Mouse (Mus musculus) MEL (cell line): ENCODE results near the gene 1110008L16Rik.

ENCODE experiments used
- CHD1 ChIP-seq: IDR thresholded peaks from 2 replicates; pipeline ENCODE4 v1.6.1; 2012; ENCODE audit warnings: low read depth, mild to moderate bottlenecking, inconsistent platforms, low read length, improper control_type of control experiment
- CTCF ChIP-seq, 3 experiments: IDR thresholded peaks in 2 of 3; conservative IDR thresholded peaks in 1 of 3; 2 replicates each; pipeline ENCODE4 v1.5.1; 2011 to 2012; ENCODE audit warnings: low read length in 3 of 3, low read depth in 2 of 3, mild to moderate bottlenecking in 2 of 3, improper control_type of control experiment in 1 of 3, inconsistent platforms in 1 of 3, mixed read lengths in 1 of 3, moderate library complexity in 1 of 3; ENCODE audit not compliant: control insufficient read depth in 1 of 3, insufficient read depth in 1 of 3, poor library complexity in 1 of 3, severe bottlenecking in 1 of 3
- ELF1 ChIP-seq: IDR thresholded peaks from 2 replicates; pipeline ENCODE4 v1.6.1; 2014; ENCODE audit warnings: low read depth, mild to moderate bottlenecking, inconsistent platforms, low read length, improper control_type of control experiment, moderate library complexity
- EP300 ChIP-seq, 2 experiments: IDR thresholded peaks; 2 replicates each; pipeline ENCODE4 v1.6.1; 2011; ENCODE audit warnings: improper control_type of control experiment in 2 of 2, low read length in 2 of 2, low read depth in 1 of 2, mild to moderate bottlenecking in 1 of 2
- MAX ChIP-seq: IDR thresholded peaks from 2 replicates; pipeline ENCODE4 v1.6.1; 2011; ENCODE audit warnings: low read length, improper control_type of control experiment
- MEF2A ChIP-seq: IDR thresholded peaks from 2 replicates; pipeline ENCODE4 v1.6.1; 2014; ENCODE audit warnings: low read depth, mild to moderate bottlenecking, inconsistent platforms, low read length, improper control_type of control experiment; ENCODE audit not compliant: poor library complexity, insufficient replicate concordance, severe bottlenecking; ENCODE audit errors: extremely low read depth
- MYC ChIP-seq: IDR thresholded peaks from 2 replicates; pipeline ENCODE4 v1.6.1; 2011; ENCODE audit warnings: low read depth, mild to moderate bottlenecking, low read length, improper control_type of control experiment, moderate library complexity
- NRF1 ChIP-seq: IDR thresholded peaks from 2 replicates; pipeline ENCODE4 v1.6.1; 2014; ENCODE audit warnings: low read depth, mild to moderate bottlenecking, inconsistent platforms, low read length, improper control_type of control experiment, moderate library complexity; ENCODE audit not compliant: poor library complexity, insufficient read depth, severe bottlenecking
- POLR2A ChIP-seq, 2 experiments: IDR thresholded peaks; 2 replicates each; pipeline ENCODE4 v1.6.1; 2011 to 2012; ENCODE audit warnings: low read length in 2 of 2, mild to moderate bottlenecking in 2 of 2, control low read depth in 1 of 2, improper control_type of control experiment in 1 of 2, low read depth in 1 of 2, moderate library complexity in 1 of 2; ENCODE audit not compliant: control insufficient read depth in 1 of 2, insufficient read depth in 1 of 2, poor library complexity in 1 of 2
- POLR2AphosphoS2 ChIP-seq: IDR thresholded peaks from 2 replicates; pipeline ENCODE4 v1.6.1; 2011; ENCODE audit warnings: low read length, improper control_type of control experiment
- RAD21 ChIP-seq: IDR thresholded peaks from 2 replicates; pipeline ENCODE4 v1.6.1; 2011; ENCODE audit warnings: mild to moderate bottlenecking, low read depth, low read length, improper control_type of control experiment
- TBP ChIP-seq: IDR thresholded peaks from 2 replicates; pipeline ENCODE4 v1.8.0; 2011; ENCODE audit warnings: low read depth, low read length, improper control_type of control experiment
- UBTF ChIP-seq: IDR thresholded peaks from 2 replicates; pipeline ENCODE4 v1.6.1; 2012; ENCODE audit warnings: low read depth, mild to moderate bottlenecking, inconsistent platforms, low read length, improper control_type of control experiment, moderate library complexity, borderline replicate concordance; ENCODE audit not compliant: insufficient read depth
- USF2 ChIP-seq, 2 experiments: IDR thresholded peaks; 2 replicates each; pipeline ENCODE4 v1.6.1; 2011 to 2012; ENCODE audit warnings: improper control_type of control experiment in 2 of 2, low read length in 2 of 2, borderline replicate concordance in 1 of 2, inconsistent platforms in 1 of 2, low read depth in 1 of 2, mild to moderate bottlenecking in 1 of 2; ENCODE audit not compliant: insufficient read depth in 1 of 2

GRCm38 (mm10) chr12:55429956-55430355 lies 130.6 kb downstream of the 1110008L16Rik start:
- TF ChIP-seq EP300 (IDR thresholded peaks at IDR 0.05; ENCODE audit: low read depth in 1 of 2, low read length in 2 of 2): no peak
- TF ChIP-seq POLR2A (IDR thresholded peaks at IDR 0.05; ENCODE audit: control insufficient read depth in 1 of 2, insufficient read depth in 1 of 2, low read depth in 1 of 2, low read length in 2 of 2, poor library complexity in 1 of 2): no peak
- TF ChIP-seq TBP: no peak
- no peak for TF ChIP-seq MAX
- TF ChIP-seq ELF1: no peak
- no peak for TF ChIP-seq CHD1
- TF ChIP-seq USF2 (IDR thresholded peaks at IDR 0.05; ENCODE audit: borderline replicate concordance in 1 of 2, insufficient read depth in 1 of 2, low read depth in 1 of 2, low read length in 2 of 2): no peak
- TF ChIP-seq CTCF (IDR thresholded peaks at IDR 0.05 in 2 of 3, conservative IDR thresholded peaks at IDR 0.05 in 1 of 3; ENCODE audit: control insufficient read depth in 1 of 3, insufficient read depth in 1 of 3, low read depth in 2 of 3, low read length in 3 of 3, poor library complexity in 1 of 3, severe bottlenecking in 1 of 3): no peak
- no peak for TF ChIP-seq MEF2A
- TF ChIP-seq RAD21: no peak
- TF ChIP-seq MYC: no peak
- no peak for TF ChIP-seq POLR2AphosphoS2
- no peak for TF ChIP-seq NRF1
- no peak for TF ChIP-seq UBTF
